11 mouse cellular contexts compared by ENCODE assay signal in genomic region chr14:12057856-12058255, GRCm38 (mm10).
DNase-seq lines count a peak whose midpoint lies in the region; ATAC-seq and TF ChIP-seq lines count a peak whose summit lies in the region.
"Had no signal": no experiment of that assay in that cellular context is flagged by ENCODE, and none has a peak within 500 bp of the region (broad histone marks: within the 10 kb centered on the region; RNA-seq: fewer than 3 reads in every experiment).

No protein-coding gene starts in this region.

- no peak for ATAC-seq in kidney, embryonic 15.5 days (replicated peaks; ENCODE audit: low FRiP score)
- ATAC-seq in Patski: no peak

- H3K36me3 ChIP-seq in kidney, adult 2 months (ENCODE audit: control insufficient read depth, insufficient read depth, low read length): no peaks in the 10 kb centered on the region
- H3K36me3 ChIP-seq in kidney, embryonic 15.5 days: no peaks in the 10 kb centered on the region
- H3K36me3 ChIP-seq: embryonic facial prominence, embryonic 12.5 days; stomach, embryonic 15.5 days had no signal

- H3K27ac ChIP-seq in kidney, adult 2 months (ENCODE audit: insufficient read depth, low read depth, low read length): no peak overlapping the region
- H3K27ac ChIP-seq in kidney, embryonic 15.5 days: no peak overlapping the region
- H3K27ac ChIP-seq: embryonic facial prominence, embryonic 12.5 days; macrophage; stomach, embryonic 15.5 days had no signal

- in situ Hi-C loops in Patski (cut with MboI; ENCODE audit: low pct_unique_long_range_greater_than_20kb): no loop called here

- peaks cover 6% of the 10 kb centered on the region; the same call in 1 of the 2 replicates for H3K4me1 ChIP-seq in kidney, adult 2 months (ENCODE audit: control insufficient read depth, insufficient read depth, low read length)
- H3K4me1 ChIP-seq in kidney, embryonic 15.5 days: peaks cover 3% of the 10 kb centered on the region; the same call in 1 of the 2 replicates
- H3K4me1 ChIP-seq: embryonic facial prominence, embryonic 12.5 days; stomach, embryonic 15.5 days had no signal

- peak; percentile 13 to 15 for DNase-seq in cerebellum, adult 18-20 months
- no peak for DNase-seq in cerebellum, adult 11 months
- peak; percentile 54 for DNase-seq in kidney, adult 2 months
- DNase-seq in Patski (ENCODE audit: low read depth, low spot score): no peak
- DNase-seq in heart, postnatal 14 days: peak; percentile 32 to 59
- DNase-seq in thymus, postnatal 0 days (ENCODE audit: low spot score): no peak
- DNase-seq in left cerebral cortex, adult 18-20 months (ENCODE audit: low spot score in 2 of 2): no peak

- POLR2A ChIA-PET in Patski (lab: Charles Lee): interaction anchor here (2.3 kb wide), 1 partner anchor 12 kb away, joined by 5 read pairs; no protein-coding TSS in a partner anchor

- H3K4me3 ChIP-seq in kidney, adult 2 months (ENCODE audit: insufficient read depth, low read depth, low read length): no peak overlapping the region
- no peak overlapping the region for H3K4me3 ChIP-seq in kidney, embryonic 15.5 days (replicated peaks)
- H3K4me3 ChIP-seq: embryonic facial prominence, embryonic 12.5 days; stomach, embryonic 15.5 days had no signal

- no peaks in the 10 kb centered on the region for H3K27me3 ChIP-seq in kidney, adult 2 months (replicated peaks; ENCODE audit: control insufficient read depth, insufficient read depth, low read length)
- no peaks in the 10 kb centered on the region for H3K27me3 ChIP-seq in kidney, embryonic 15.5 days
- no peaks in the 10 kb centered on the region for H3K27me3 ChIP-seq in Patski
- H3K27me3 ChIP-seq: embryonic facial prominence, embryonic 12.5 days; stomach, embryonic 15.5 days had no signal

- TF ChIP-seq CTCF in kidney, adult 2 months (conservative IDR thresholded peaks at IDR 0.05; ENCODE audit: insufficient read depth, insufficient read length, low read depth, low read length): peak; percentile 39; the same call in 1 of the 2 replicates
- TF ChIP-seq CTCF in Patski (IDR thresholded peaks at IDR 0.05): peak; percentile 36

- H3K4me2 ChIP-seq in kidney, embryonic 15.5 days: no peak overlapping the region
- H3K4me2 ChIP-seq: embryonic facial prominence, embryonic 12.5 days; stomach, embryonic 15.5 days had no signal

- no peaks in the 10 kb centered on the region for H3K9me3 ChIP-seq in kidney, embryonic 15.5 days (replicated peaks)
- H3K9me3 ChIP-seq: embryonic facial prominence, embryonic 12.5 days; stomach, embryonic 15.5 days had no signal

- H3K9ac ChIP-seq in kidney, embryonic 15.5 days: no peak overlapping the region
- H3K9ac ChIP-seq: embryonic facial prominence, embryonic 12.5 days; stomach, embryonic 15.5 days had no signal

- intact Hi-C loops in heart, postnatal 14 days (cut with DNase I): loop anchor here (5.0 kb wide), 2 partner anchors 176 to 201 kb away; no protein-coding TSS in a partner anchor

- CTCF ChIA-PET in Patski (lab: Charles Lee): interaction anchor here (1.1 to 1.3 kb wide), 3 partner anchors 9 to 27 kb away, joined by 3 to 5 read pairs (median 3); no protein-coding TSS in a partner anchor

- no peak for TF ChIP-seq POLR2A in kidney, adult 2 months (IDR thresholded peaks at IDR 0.05; ENCODE audit: low read depth, low read length)

- 51% methylated on average over 2 of the region's 2 CpGs for WGBS in kidney, adult 2 months
- 75% methylated on average over 2 of the region's 2 CpGs for WGBS in kidney, embryonic 15.5 days

Comparison
In these comparisons a context has a peak if more than half of its experiments do, and no peak if none do; other contexts are left out.
1. DNase-seq: peak in cerebellum, adult 18-20 months (2 of 2), kidney, adult 2 months (single experiment) and heart, postnatal 14 days (2 of 2); none in cerebellum, adult 11 months (single experiment), Patski (single experiment), thymus, postnatal 0 days (single experiment) and left cerebral cortex, adult 18-20 months (0 of 2).